Mouse (Mus musculus): ENCODE results near the gene Chpf. TPM values are rescaled to one million over a fixed set of nuclear protein-coding genes. Genes with fewer than 3 reads are reported as not detected.

The Chpf gene
- polyA plus RNA-seq, 1 experiment: 9.2 TPM

- TF ChIP-seq GATA1 (IDR thresholded peaks at IDR 0.05; ENCODE audit: borderline replicate concordance, low read length) (no peak), FLI1 (IDR thresholded peaks at IDR 0.05; ENCODE audit: low read length) (no peak)
- Histone ChIP-seq H3K27me3 (replicated peaks) (peaks cover 85% of the 10 kb centered on the region), H3K36me3 (replicated peaks; ENCODE audit: low read length) (no peaks in the 10 kb centered on the region), H3K4me1 (peaks cover 67% of the 10 kb centered on the region), H3K4me3 (replicated peaks) (no peak overlapping the region), H3K9me3 (peaks cover 4% of the 10 kb centered on the region; the same call in 1 of the 2 replicates)
Measured at GRCm38 (mm10) chr1:75460297-75460696, 18.8 kb downstream of the Chpf start.

GRCm38 (mm10) chr1:75458789-75459684 is 20.1 kb downstream of the Chpf start:
- peak overlapping the region; percentile 83 for H3K4me3 ChIP-seq (replicated peaks)
- peaks cover 84% of the 10 kb centered on the region for H3K27me3 ChIP-seq (replicated peaks)
- peaks cover 62% of the 10 kb centered on the region for H3K4me1 ChIP-seq
- peaks cover 4% of the 10 kb centered on the region; the same call in 1 of the 2 replicates for H3K9me3 ChIP-seq
- no peak for TF ChIP-seq FLI1 (IDR thresholded peaks at IDR 0.05; ENCODE audit: low read length)
- TF ChIP-seq GATA1 (IDR thresholded peaks at IDR 0.05; ENCODE audit: borderline replicate concordance, low read length): no peak
- H3K36me3 ChIP-seq (replicated peaks; ENCODE audit: low read length): no peaks in the 10 kb centered on the region

- peaks cover 4% of the 10 kb centered on the region; the same call in 1 of the 2 replicates for H3K9me3 ChIP-seq
- TF ChIP-seq GATA1 (IDR thresholded peaks at IDR 0.05; ENCODE audit: borderline replicate concordance, low read length) (no peak), FLI1 (IDR thresholded peaks at IDR 0.05; ENCODE audit: low read length) (no peak)
- H3K36me3 ChIP-seq (replicated peaks; ENCODE audit: low read length): no peaks in the 10 kb centered on the region
- H3K4me1 ChIP-seq: peaks cover 57% of the 10 kb centered on the region
- peaks cover 84% of the 10 kb centered on the region for H3K27me3 ChIP-seq (replicated peaks)
- H3K4me3 ChIP-seq (replicated peaks): peak overlapping the region; percentile 83
Measured at GRCm38 (mm10) chr1:75458025-75458788, 20.9 kb downstream of the Chpf start.

DNA sequence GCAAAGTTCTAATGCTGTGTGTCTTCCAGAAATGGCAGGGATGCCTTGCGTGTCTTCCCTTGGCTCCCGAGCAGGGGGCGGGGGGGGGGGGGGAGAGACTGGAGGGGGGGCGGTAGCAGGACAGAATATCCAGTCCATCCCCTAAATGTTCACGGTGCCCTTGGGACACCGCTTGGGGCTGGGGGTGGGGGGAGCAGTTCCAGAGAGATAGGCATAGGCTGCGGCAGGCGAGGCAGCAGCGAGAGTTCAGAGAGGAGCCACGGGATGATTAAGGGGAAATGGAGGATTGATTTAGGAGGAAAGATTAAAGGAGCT is 21.4 kb downstream of the Chpf start:
- Histone ChIP-seq H3K4me3 (replicated peaks) (peak overlapping the region; percentile 83), H3K27me3 (replicated peaks) (peaks cover 85% of the 10 kb centered on the region)

GRCm38 (mm10) chr1:75456746-75457564 is 22.2 kb downstream of the Chpf start:
- Histone ChIP-seq H3K4me3 (replicated peaks) (no peak overlapping the region), H3K36me3 (replicated peaks; ENCODE audit: low read length) (no peaks in the 10 kb centered on the region), H3K9me3 (peaks cover 4% of the 10 kb centered on the region; the same call in 1 of the 2 replicates), H3K27me3 (replicated peaks) (peaks cover 88% of the 10 kb centered on the region), H3K4me1 (peaks cover 59% of the 10 kb centered on the region)
- no peak for TF ChIP-seq GATA1 (IDR thresholded peaks at IDR 0.05; ENCODE audit: borderline replicate concordance, low read length)
- TF ChIP-seq FLI1 (IDR thresholded peaks at IDR 0.05; ENCODE audit: low read length): no peak

More for the DNA sequence above, 21.4 kb downstream of the Chpf start:
- H3K9me3 ChIP-seq: peaks cover 4% of the 10 kb centered on the region; the same call in 1 of the 2 replicates
- no peaks in the 10 kb centered on the region for H3K36me3 ChIP-seq (replicated peaks; ENCODE audit: low read length)
- H3K4me1 ChIP-seq: peaks cover 58% of the 10 kb centered on the region
- TF ChIP-seq FLI1 (IDR thresholded peaks at IDR 0.05; ENCODE audit: low read length) (no peak), GATA1 (IDR thresholded peaks at IDR 0.05; ENCODE audit: borderline replicate concordance, low read length) (no peak)

DNA sequence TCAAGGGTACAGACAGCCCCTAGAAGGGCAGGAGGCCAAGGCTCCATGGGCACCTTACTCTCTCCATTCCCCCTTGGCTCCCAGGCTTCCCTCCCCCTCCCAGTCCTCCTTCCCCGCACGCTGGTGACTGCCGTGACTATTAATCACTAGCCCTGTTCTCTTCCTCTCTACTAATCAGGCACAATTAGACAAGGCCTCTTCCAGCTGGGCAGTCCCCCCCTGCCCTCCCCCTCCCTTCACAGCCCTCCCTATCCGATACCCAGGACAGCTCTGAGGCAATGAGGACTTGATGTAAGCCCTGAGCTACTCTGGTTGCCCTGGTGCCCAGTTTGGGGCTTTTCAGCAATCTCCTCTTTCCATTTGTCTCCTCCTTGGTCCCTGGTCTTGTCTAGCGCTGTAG is 23.2 kb downstream of the Chpf start:
- H3K27me3 ChIP-seq (replicated peaks): peaks cover 94% of the 10 kb centered on the region
- peaks cover 63% of the 10 kb centered on the region for H3K4me1 ChIP-seq
- TF ChIP-seq FLI1 (IDR thresholded peaks at IDR 0.05; ENCODE audit: low read length): no peak
- no peak for TF ChIP-seq GATA1 (IDR thresholded peaks at IDR 0.05; ENCODE audit: borderline replicate concordance, low read length)
- no peaks in the 10 kb centered on the region for H3K36me3 ChIP-seq (replicated peaks; ENCODE audit: low read length)
- no peaks in the 10 kb centered on the region for H3K9me3 ChIP-seq
- no peak overlapping the region for H3K4me3 ChIP-seq (replicated peaks)

- Histone ChIP-seq H3K36me3 (replicated peaks; ENCODE audit: low read length) (no peaks in the 10 kb centered on the region), H3K9me3 (no peaks in the 10 kb centered on the region), H3K27me3 (replicated peaks) (peaks cover 98% of the 10 kb centered on the region), H3K4me1 (peaks cover 68% of the 10 kb centered on the region), H3K4me3 (replicated peaks) (no peak overlapping the region)
- no peak for TF ChIP-seq FLI1 (IDR thresholded peaks at IDR 0.05; ENCODE audit: low read length)
- TF ChIP-seq GATA1 (IDR thresholded peaks at IDR 0.05; ENCODE audit: borderline replicate concordance, low read length): no peak
Measured at GRCm38 (mm10) chr1:75455433-75455832, 23.7 kb downstream of the Chpf start.

GRCm38 (mm10) chr1:75451900-75452299 is 27.2 kb downstream of the Chpf start:
- Histone ChIP-seq H3K36me3 (replicated peaks; ENCODE audit: low read length) (no peaks in the 10 kb centered on the region), H3K4me1 (peaks cover 75% of the 10 kb centered on the region), H3K9me3 (no peaks in the 10 kb centered on the region), H3K27me3 (replicated peaks) (peaks cover 98% of the 10 kb centered on the region), H3K4me3 (replicated peaks) (no peak overlapping the region)
- TF ChIP-seq GATA1 (IDR thresholded peaks at IDR 0.05; ENCODE audit: borderline replicate concordance, low read length) (no peak), FLI1 (IDR thresholded peaks at IDR 0.05; ENCODE audit: low read length) (no peak)

- Histone ChIP-seq H3K4me1 (peaks cover 78% of the 10 kb centered on the region), H3K36me3 (replicated peaks; ENCODE audit: low read length) (no peaks in the 10 kb centered on the region), H3K9me3 (no peaks in the 10 kb centered on the region), H3K4me3 (replicated peaks) (peak within 1 kb of the TSS; percentile 87), H3K27me3 (replicated peaks) (peaks cover 93% of the 10 kb centered on the region)
- TF ChIP-seq GATA1 (IDR thresholded peaks at IDR 0.05; ENCODE audit: borderline replicate concordance, low read length) (no peak), FLI1 (IDR thresholded peaks at IDR 0.05; ENCODE audit: low read length) (no peak)
Measured at GRCm38 (mm10) chr1:75450314-75451005, 28.6 kb downstream of the Chpf start, which contains the start of gene Asic4. Asic4 (plus strand) TSS chr1:75450436.
